ENCODE assay signal across 14 mouse cellular contexts in the genomic region with DNA sequence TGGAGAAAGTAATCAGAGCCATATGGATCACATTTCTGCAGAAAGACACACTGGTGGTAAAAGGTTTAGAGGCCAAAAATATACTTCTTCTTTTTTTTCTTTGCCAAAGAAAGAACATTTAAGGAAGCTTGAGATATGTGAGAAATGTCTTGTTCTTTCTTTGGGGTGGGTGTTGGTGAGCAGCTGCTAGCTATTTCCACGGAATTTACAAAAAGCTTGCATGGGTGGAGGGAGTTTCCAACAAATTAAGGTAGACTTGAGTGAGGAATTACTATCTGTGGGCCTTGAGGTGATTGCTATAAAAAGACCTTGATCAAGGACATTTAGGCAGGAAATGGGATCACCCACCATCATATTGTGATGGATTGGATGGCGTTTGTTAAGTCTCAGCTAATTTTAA. TPM values are rescaled to one million over a fixed set of nuclear protein-coding genes. Genes with fewer than 3 reads are reported as not detected.
"Had no signal": no experiment of that assay in that cellular context is flagged by ENCODE, and none has a peak within 500 bp of the region (broad histone marks: within the 10 kb centered on the region; RNA-seq: fewer than 3 reads in every experiment).

No protein-coding gene starts in this region.

- ATAC-seq: liver, postnatal 0 days; lung, postnatal 0 days; midbrain, embryonic 13.5 days; midbrain, embryonic 15.5 days had no signal

- DNase-seq: liver, embryonic 13.5 days; liver, postnatal 0 days; lung, adult 2 months; lung, postnatal 14 days; lung, postnatal 36 days; thymus, adult 18-20 months; thymus, postnatal 14 days; thymus, postnatal 36 days had no signal

RNA-seq across cellular contexts. Expression of a gene that starts 3.1 kb away (rescaled TPM):
- total RNA-seq: megakaryocyte progenitor cell, adult 5-6 weeks; monocyte, adult 5-6 weeks; neutrophil, adult 5-6 weeks had no signal
